ENCODE assay signal across 1 mouse cellular context in the genomic region with DNA sequence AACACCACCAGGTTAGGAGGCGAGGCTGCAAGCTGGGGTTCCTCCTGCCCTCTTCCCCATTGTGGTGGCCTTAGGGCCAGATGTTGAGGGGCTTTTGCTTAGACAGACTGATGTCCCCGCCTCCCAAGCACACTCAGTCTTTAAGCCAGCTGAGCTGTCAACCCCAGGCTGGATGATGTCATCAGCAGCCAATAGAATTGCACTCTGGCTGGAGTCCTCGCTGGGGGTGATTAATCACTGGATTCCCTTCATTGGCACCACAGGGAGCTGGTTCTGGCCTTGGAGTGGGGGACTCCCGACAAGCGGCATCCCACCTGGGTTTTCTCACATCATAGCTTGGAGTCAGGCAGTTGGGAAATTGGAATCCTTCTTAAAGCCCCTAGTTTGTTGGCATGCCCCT.
A peak's percentile ranks its signal among the peaks of the same experiment; 100 is the strongest.
TF ChIP-seq lines count a peak whose summit lies in the region.

No protein-coding gene starts in this region.

TF ChIP-seq in MEL, 35 proteins besides CTCF, POLR2A, EP300 and RAD21:
- TF ChIP-seq TCF12 (IDR thresholded peaks at IDR 0.05; ENCODE audit: low read depth, low read length) (no peak), USF1 (IDR thresholded peaks at IDR 0.05; ENCODE audit: low read depth, low read length) (no peak), KAT2A (conservative IDR thresholded peaks at IDR 0.05; ENCODE audit: low read depth, low read length) (no peak), ZNF384 (IDR thresholded peaks at IDR 0.05; ENCODE audit: low read depth, low read length) (no peak), JUND (IDR thresholded peaks at IDR 0.05; ENCODE audit: low read depth, low read length) (no peak), BHLHE40 (IDR thresholded peaks at IDR 0.05; ENCODE audit: borderline replicate concordance, low read depth, low read length) (no peak), ETS1 (IDR thresholded peaks at IDR 0.05; ENCODE audit: low read depth, low read length) (peak; percentile 38), CHD1 (IDR thresholded peaks at IDR 0.05; ENCODE audit: low read depth, low read length) (no peak), SIN3A (IDR thresholded peaks at IDR 0.05; ENCODE audit: low read length) (0 out of 2 replicates have a peak, but pooled peaks have one; percentile 21), POLR2AphosphoS2 (IDR thresholded peaks at IDR 0.05; ENCODE audit: low read length) (no peak), TAL1 (IDR thresholded peaks at IDR 0.05; ENCODE audit: low read length) (no peak)
